Mouse (Mus musculus) heart, embryonic 15.5 days (tissue): ENCODE measurements around the gene Tnfsf18. TPM values are rescaled to one million over a fixed set of nuclear protein-coding genes. Genes with fewer than 3 reads are reported as not detected.

ENCODE experiments used
- ATAC-seq: fragments of 200-750 bp; cut with Nextera tagmentation; replicated peaks from 2 replicates; pipeline ENCODE4 v1.8.0; 2017; ENCODE audit warnings: low read depth, moderate TSS enrichment; ENCODE audit not compliant: insufficient number of reproducible peaks, insufficient read depth, low FRiP score
- H3K27ac ChIP-seq: fragments of 300-500 bp; sonication (generic); 2 replicates; pipeline ENCODE4 v1.5.1; 2015; ENCODE audit warnings: mild to moderate bottlenecking, inconsistent platforms
- H3K27me3 ChIP-seq: fragments of 300-500 bp; sonication (generic); 2 replicates; pipeline ENCODE4 v1.6.1; 2015; ENCODE audit warnings: inconsistent platforms
- H3K36me3 ChIP-seq: fragments of 300-500 bp; sonication (generic); 2 replicates; pipeline ENCODE4 v1.6.1; 2015; ENCODE audit warnings: mild to moderate bottlenecking, inconsistent platforms
- H3K4me1 ChIP-seq: fragments of 300-500 bp; sonication (generic); replicated peaks from 2 replicates; pipeline ENCODE4 v1.6.1; 2015; ENCODE audit warnings: inconsistent platforms
- H3K4me2 ChIP-seq: fragments of 300-500 bp; sonication (generic); 2 replicates; pipeline ENCODE4 v1.6.1; 2015; ENCODE audit warnings: inconsistent platforms, mild to moderate bottlenecking, moderate library complexity
- H3K4me3 ChIP-seq: fragments of 300-500 bp; sonication (generic); 2 replicates; pipeline ENCODE4 v1.5.1; 2015; ENCODE audit warnings: mild to moderate bottlenecking, inconsistent platforms
- H3K9ac ChIP-seq: fragments of 300-500 bp; sonication (generic); 2 replicates; pipeline ENCODE4 v1.6.1; 2015; ENCODE audit warnings: mild to moderate bottlenecking, inconsistent platforms
- H3K9me3 ChIP-seq: fragments of 300-500 bp; sonication (generic); replicated peaks from 2 replicates; pipeline ENCODE4 v1.6.1; 2016; ENCODE audit warnings: inconsistent platforms
- WGBS: fragments of 180-500 bp; shearing (Covaris S2); methylation state at CpG from one replicate; pipeline ENCODE4 v1.1.7; 2015; ENCODE audit warnings: mixed read lengths; 5-methylcytosine and 5-hydroxymethylcytosine counted together
- polyA plus RNA-seq: library from polyadenylated mRNA; unstranded; fragments of >200 nt; fragmentation: Nextera tagmentation; extraction: Ambion mirVana; gene quantifications from 2 replicates; pipeline ENCODE4 v1.2.1, GENCODE M21; 2015

Gene Tnfsf18
- polyA plus RNA-seq, 1 experiment from 2014 or later, result 0.10 TPM

GRCm38 (mm10) chr1:161500114-161500810, 5.8 kb downstream of the Tnfsf18 start:
- Histone ChIP-seq H3K27ac (no peak overlapping the region), H3K27me3 (no peaks in the 10 kb centered on the region), H3K9ac (no peak overlapping the region), H3K4me2 (no peak overlapping the region), H3K4me1 (peaks cover 6% of the 10 kb centered on the region), H3K36me3 (no peaks in the 10 kb centered on the region), H3K4me3 (no peak overlapping the region), H3K9me3 (no peaks in the 10 kb centered on the region)
- 77% methylated on average over 6 of the region's 6 CpGs for WGBS
- no peak for ATAC-seq

DNA sequence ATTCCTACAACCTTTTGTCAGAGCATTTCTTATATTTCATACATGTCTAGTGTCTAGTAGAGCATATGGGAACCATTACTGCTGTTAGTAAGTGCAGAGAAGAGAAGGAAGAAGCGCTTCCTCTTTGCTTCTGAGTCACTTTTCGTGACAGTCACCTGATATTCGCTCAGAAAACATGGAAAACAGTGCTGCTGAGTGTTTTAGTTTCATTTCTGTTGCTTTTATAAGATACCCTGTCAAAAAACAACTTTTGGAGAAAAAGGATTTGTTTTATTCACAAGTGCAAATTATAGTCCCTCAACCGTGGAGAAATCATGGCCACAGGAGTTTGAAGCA, 6.3 kb downstream of the Tnfsf18 start:
- H3K4me2 ChIP-seq, result no peak overlapping the region
- no peaks in the 10 kb centered on the region for H3K9me3 ChIP-seq

DNA sequence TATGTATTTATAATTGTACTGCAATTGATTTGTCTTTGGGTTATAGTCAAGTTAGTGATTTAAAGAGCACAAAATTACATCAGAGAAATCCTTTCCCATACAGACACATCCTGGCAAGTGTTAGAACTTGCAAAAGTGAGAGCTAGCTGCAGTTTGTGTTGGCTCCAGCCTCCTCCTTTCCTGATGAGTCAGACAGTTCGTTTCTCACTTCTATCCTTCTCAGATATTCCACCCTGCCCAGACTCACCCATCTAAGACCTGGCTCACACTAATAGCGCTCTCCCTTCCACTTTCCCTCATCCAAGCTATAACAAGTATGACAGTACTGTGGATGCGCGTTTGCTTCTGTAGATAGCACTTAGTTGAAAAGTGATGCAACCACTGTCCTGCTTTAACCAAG, 11.9 kb downstream of the Tnfsf18 start:
- H3K36me3 ChIP-seq, result no peaks in the 10 kb centered on the region
- H3K4me1 ChIP-seq, result peaks cover 8% of the 10 kb centered on the region
- H3K27ac ChIP-seq, result no peak overlapping the region
- H3K4me2 ChIP-seq, result no peak overlapping the region
- no peak for ATAC-seq
- no peaks in the 10 kb centered on the region for H3K9me3 ChIP-seq
- 76% methylated on average over 4 of the region's 4 CpGs for WGBS
- H3K9ac ChIP-seq, result no peak overlapping the region
- no peaks in the 10 kb centered on the region for H3K27me3 ChIP-seq
- no peak overlapping the region for H3K4me3 ChIP-seq

More for the DNA sequence above, 6.3 kb downstream of the Tnfsf18 start:
- ATAC-seq, result no peak
- Histone ChIP-seq H3K4me1 (peaks cover 8% of the 10 kb centered on the region), H3K27ac (no peak overlapping the region), H3K4me3 (no peak overlapping the region), H3K27me3 (no peaks in the 10 kb centered on the region), H3K9ac (no peak overlapping the region), H3K36me3 (no peaks in the 10 kb centered on the region)
- WGBS, result 77% methylated on average over 4 of the region's 4 CpGs

DNA sequence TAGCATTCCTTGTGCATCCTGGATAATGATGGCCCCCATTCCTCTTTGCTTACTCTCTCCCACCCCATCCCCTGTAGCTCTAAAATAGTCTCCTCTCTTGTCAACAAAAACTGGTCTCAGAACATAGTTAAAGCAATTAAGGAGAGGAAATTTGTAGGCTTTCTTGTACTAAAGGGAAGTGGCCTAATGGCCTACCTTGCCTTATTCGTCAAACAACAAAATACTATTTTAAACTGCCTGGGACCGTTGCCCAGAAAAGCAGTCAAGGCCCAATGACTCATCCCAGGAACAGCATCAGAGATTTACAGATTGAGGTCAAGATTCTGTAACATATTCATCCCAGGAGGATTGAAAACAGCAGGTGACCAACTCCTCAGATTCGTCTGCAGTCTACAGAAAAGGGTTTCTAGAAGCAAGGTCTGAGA, 13.2 kb downstream of the Tnfsf18 start:
- peak; percentile 22; the same call in 1 of the 2 replicates for ATAC-seq
- Histone ChIP-seq H3K4me3 (no peak overlapping the region), H3K9me3 (no peaks in the 10 kb centered on the region), H3K9ac (no peak overlapping the region), H3K4me1 (peaks cover 8% of the 10 kb centered on the region), H3K27me3 (no peaks in the 10 kb centered on the region), H3K27ac (peak overlapping the region; percentile 41; the same call in 1 of the 2 replicates), H3K4me2 (no peak overlapping the region), H3K36me3 (no peaks in the 10 kb centered on the region)
- 35% methylated on average over 3 of the region's 3 CpGs for WGBS

- Histone ChIP-seq H3K36me3 (no peaks in the 10 kb centered on the region), H3K27ac (no peak overlapping the region), H3K9ac (no peak overlapping the region), H3K4me3 (no peak overlapping the region), H3K9me3 (no peaks in the 10 kb centered on the region), H3K4me1 (no peaks in the 10 kb centered on the region), H3K4me2 (no peak overlapping the region), H3K27me3 (no peaks in the 10 kb centered on the region)
- no peak for ATAC-seq
- 76% methylated on average over 3 of the region's 3 CpGs for whole genome bisulfite sequencing
These were observed 22.9 kb downstream of the Tnfsf18 start for GRCm38 (mm10) chr1:161517355-161517754.

- Histone ChIP-seq H3K9ac (no peak overlapping the region), H3K36me3 (no peaks in the 10 kb centered on the region), H3K27me3 (no peaks in the 10 kb centered on the region), H3K27ac (no peak overlapping the region), H3K4me1 (no peaks in the 10 kb centered on the region), H3K9me3 (no peaks in the 10 kb centered on the region), H3K4me3 (no peak overlapping the region), H3K4me2 (no peak overlapping the region)
- WGBS, result 71% methylated on average over 1 of the region's 1 CpGs
- ATAC-seq, result no peak
These were observed 25.8 kb downstream of the Tnfsf18 start for GRCm38 (mm10) chr1:161520223-161520622.

DNA sequence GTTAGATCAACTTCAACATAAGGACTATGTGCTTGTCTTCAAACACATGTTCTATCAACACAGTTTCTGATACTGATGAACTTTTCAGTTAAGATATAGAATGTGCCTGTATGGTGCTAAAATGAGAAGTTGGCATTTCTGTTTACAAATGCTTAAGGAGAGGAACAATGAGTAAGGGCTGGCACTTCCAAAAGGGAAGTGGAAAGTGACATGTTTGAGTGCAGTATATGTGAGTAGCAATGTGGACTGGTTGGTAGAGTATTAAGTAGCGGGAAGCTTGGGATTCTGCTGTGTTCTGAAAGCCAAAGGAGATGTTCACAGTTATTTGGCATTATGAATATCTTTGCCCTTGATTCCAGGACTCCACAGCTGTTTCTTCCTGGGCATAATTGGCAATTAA, 33.7 kb downstream of the Tnfsf18 start:
- no peaks in the 10 kb centered on the region for H3K4me1 ChIP-seq
- H3K9me3 ChIP-seq, result no peaks in the 10 kb centered on the region
- no peaks in the 10 kb centered on the region for H3K27me3 ChIP-seq
- no peak overlapping the region for H3K4me3 ChIP-seq
- no peak for ATAC-seq
- H3K36me3 ChIP-seq, result no peaks in the 10 kb centered on the region
- H3K27ac ChIP-seq, result no peak overlapping the region
- no peak overlapping the region for H3K9ac ChIP-seq
- no peak overlapping the region for H3K4me2 ChIP-seq
- 88% methylated on average over 1 of the region's 1 CpGs for WGBS

GRCm38 (mm10) chr1:161550596-161551095, 56.2 kb downstream of the Tnfsf18 start:
- H3K4me2 ChIP-seq, result no peak overlapping the region
- no peak overlapping the region for H3K4me3 ChIP-seq
- ATAC-seq, result no peak
- WGBS, result 53% methylated on average over 5 of the region's 5 CpGs
- H3K9ac ChIP-seq, result no peak overlapping the region
- no peaks in the 10 kb centered on the region for H3K4me1 ChIP-seq
- H3K27me3 ChIP-seq, result no peaks in the 10 kb centered on the region
- H3K27ac ChIP-seq, result no peak overlapping the region
- H3K9me3 ChIP-seq, result no peaks in the 10 kb centered on the region
- no peaks in the 10 kb centered on the region for H3K36me3 ChIP-seq

DNA sequence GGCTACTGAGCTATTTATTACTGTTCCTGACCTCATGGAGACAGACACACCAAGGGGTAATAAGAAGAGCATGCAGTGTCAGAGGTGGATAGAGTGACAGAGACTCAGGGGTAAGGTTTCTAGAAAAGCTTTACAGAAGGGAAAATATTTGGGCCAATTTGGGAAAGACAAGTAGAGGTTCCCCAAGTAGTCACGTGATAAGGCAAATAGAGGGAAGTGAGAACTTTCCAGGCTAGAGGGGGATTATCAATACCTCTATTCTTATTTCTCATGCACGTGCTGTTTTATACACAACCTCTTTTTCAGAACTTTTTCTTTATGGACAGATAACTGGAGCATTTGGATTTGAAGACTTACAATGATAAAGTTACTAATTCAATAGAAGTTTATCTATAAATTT, 57.6 kb downstream of the Tnfsf18 start:
- no peaks in the 10 kb centered on the region for H3K36me3 ChIP-seq
- WGBS, result 67% methylated on average over 2 of the region's 2 CpGs
- no peaks in the 10 kb centered on the region for H3K9me3 ChIP-seq
- H3K27ac ChIP-seq, result no peak overlapping the region
- no peak overlapping the region for H3K4me3 ChIP-seq
- no peak for ATAC-seq
- H3K4me1 ChIP-seq, result no peaks in the 10 kb centered on the region
- no peak overlapping the region for H3K9ac ChIP-seq
- H3K4me2 ChIP-seq, result no peak overlapping the region
- H3K27me3 ChIP-seq, result no peaks in the 10 kb centered on the region

Other genes starting within 250 kb of the Tnfsf18 start
- 302 and 315 TPM in 2 replicates for gene Prdx6, start 243.4 kb upstream of the Tnfsf18 start, polyA plus RNA-seq
- 0.06 TPM in 1 of 2 replicates, not detected in the other for gene Tnfsf4, start 99.2 kb upstream of the Tnfsf18 start, polyA plus RNA-seq